Mouse (Mus musculus) heart, embryonic 16.5 days (tissue): ENCODE results near the gene Spata5. TPM values are rescaled to one million over a fixed set of nuclear protein-coding genes. Genes with fewer than 3 reads are reported as not detected.

Source experiments
- ATAC-seq: fragments of 200-750 bp; cut with Nextera tagmentation; replicated peaks from 2 replicates; pipeline ENCODE4 v1.8.0; 2017; ENCODE audit warnings: moderate number of reproducible peaks; ENCODE audit not compliant: insufficient read depth, low FRiP score; ENCODE audit errors: extremely low read depth
- H3K27ac ChIP-seq: fragments of 300-500 bp; sonication (generic); 2 replicates; pipeline ENCODE4 v1.5.1; 2014; ENCODE audit warnings: mild to moderate bottlenecking, low read length, control low read depth, moderate library complexity
- H3K27me3 ChIP-seq: fragments of 300-500 bp; sonication (generic); 2 replicates; pipeline ENCODE4 v1.6.1; 2014; ENCODE audit warnings: low read length, mixed read lengths; ENCODE audit not compliant: control insufficient read depth, insufficient read depth
- H3K36me3 ChIP-seq: fragments of 300-500 bp; sonication (generic); 2 replicates; pipeline ENCODE4 v1.6.1; 2014; ENCODE audit not compliant: control insufficient read depth, insufficient read depth
- H3K4me1 ChIP-seq: fragments of 300-500 bp; sonication (generic); 2 replicates; pipeline ENCODE4 v1.6.1; 2014; ENCODE audit warnings: low read length, mixed read lengths; ENCODE audit not compliant: control insufficient read depth, insufficient read depth
- H3K4me2 ChIP-seq: fragments of 300-500 bp; sonication (generic); 2 replicates; pipeline ENCODE4 v1.6.1; 2014; ENCODE audit warnings: low read depth, mild to moderate bottlenecking, control low read depth, low read length
- H3K4me3 ChIP-seq: fragments of 300-500 bp; sonication (generic); 2 replicates; pipeline ENCODE4 v1.5.1; 2014; ENCODE audit warnings: mild to moderate bottlenecking, control low read depth, low read length
- H3K9ac ChIP-seq: fragments of 300-500 bp; sonication (generic); 2 replicates; pipeline ENCODE4 v1.6.1; 2014; ENCODE audit warnings: low read length, control low read depth
- H3K9me3 ChIP-seq: fragments of 300-500 bp; sonication (generic); replicated peaks from 2 replicates; pipeline ENCODE4 v1.6.1; 2016; ENCODE audit warnings: low read length; ENCODE audit not compliant: control insufficient read depth
- WGBS: fragments of 180-500 bp; shearing (Covaris S2); extraction: QIAGEN DNeasy Blood & Tissue Kit; methylation state at CpG from one replicate; pipeline ENCODE4 v1.1.7; 2014; 5-methylcytosine and 5-hydroxymethylcytosine counted together
- polyA plus RNA-seq: library from polyadenylated mRNA; unstranded; fragments of >200 nt; fragmentation: Nextera tagmentation; extraction: Ambion mirVana; gene quantifications from 2 replicates; pipeline ENCODE4 v1.2.1, GENCODE M21; 2015

The Spata5 gene
- 20.8 and 22.5 TPM in 2 replicates for polyA plus RNA-seq

DNA sequence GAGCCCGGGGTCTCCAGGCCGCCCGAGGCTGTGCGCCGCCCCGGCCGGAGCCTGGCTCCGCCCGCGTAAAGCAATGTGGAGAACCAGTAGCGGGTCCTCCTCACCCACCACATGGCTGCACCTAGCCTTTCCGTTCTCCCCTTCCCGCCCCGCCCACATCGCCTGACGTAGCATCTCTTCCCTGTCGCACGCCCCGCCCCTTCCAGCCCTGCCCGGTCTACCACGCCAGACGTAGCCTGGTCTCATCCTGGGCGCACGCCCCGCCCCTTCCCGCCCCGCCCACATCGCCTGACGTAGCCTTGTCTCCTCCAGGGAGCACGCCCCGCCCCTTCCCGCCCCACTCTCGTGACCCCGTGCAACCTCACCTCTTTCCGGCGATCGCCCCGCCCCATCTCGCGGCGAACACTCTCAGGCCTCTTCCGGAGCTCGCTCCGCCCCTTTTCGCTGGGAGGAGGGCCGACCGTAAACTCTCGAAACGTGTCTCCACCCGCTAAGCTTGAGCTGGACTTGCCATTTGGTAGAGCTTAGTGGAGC lies at the start of gene Spata5:
TSS of gene Spata5 (plus strand) at position 439 of the 534 bp plus-strand sequence.
- Histone ChIP-seq H3K9ac (peak within 1 kb of the TSS; percentile 91), H3K27ac (peak within 1 kb of the TSS; percentile 97), H3K4me2 (peak within 1 kb of the TSS; percentile 96), H3K4me1 (peaks cover 18% of the 10 kb centered on the region), H3K27me3 (no peaks in the 10 kb centered on the region), H3K9me3 (no peaks in the 10 kb centered on the region), H3K36me3 (no peaks in the 10 kb centered on the region), H3K4me3 (peak within 1 kb of the TSS; percentile 96)
- ATAC-seq, result peak; percentile 95
- 1% methylated on average over 48 of the region's 50 CpGs for WGBS

DNA sequence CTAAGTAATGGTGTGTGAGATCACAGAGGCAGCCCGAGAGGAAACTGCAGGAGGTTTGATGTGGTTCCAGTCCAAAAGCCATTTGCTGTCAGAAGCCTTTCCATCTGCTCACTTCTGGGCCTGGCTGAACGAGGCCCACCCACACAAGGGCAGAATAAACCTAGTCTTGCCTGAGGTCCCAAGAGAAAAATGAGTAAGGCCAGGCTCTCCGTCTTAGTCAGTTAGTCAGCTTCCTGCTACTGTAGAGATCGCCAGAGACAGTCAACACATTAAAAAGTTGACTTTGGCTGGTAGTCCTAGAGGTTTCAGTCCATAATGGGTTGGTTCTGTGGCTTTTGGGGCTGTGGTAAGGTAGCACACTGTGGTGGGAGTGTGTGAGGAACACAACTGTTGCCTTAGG lies 49.3 kb upstream of the Spata5 start:
- H3K36me3 ChIP-seq, result no peaks in the 10 kb centered on the region
- WGBS, result 47% methylated on average over 4 of the region's 4 CpGs
- ATAC-seq, result no peak
- no peak overlapping the region for H3K27ac ChIP-seq
- no peaks in the 10 kb centered on the region for H3K27me3 ChIP-seq
- H3K4me2 ChIP-seq, result no peak overlapping the region
- peaks cover 8% of the 10 kb centered on the region for H3K4me1 ChIP-seq
- H3K9me3 ChIP-seq, result no peaks in the 10 kb centered on the region
- H3K4me3 ChIP-seq, result no peak overlapping the region
- H3K9ac ChIP-seq, result no peak overlapping the region

DNA sequence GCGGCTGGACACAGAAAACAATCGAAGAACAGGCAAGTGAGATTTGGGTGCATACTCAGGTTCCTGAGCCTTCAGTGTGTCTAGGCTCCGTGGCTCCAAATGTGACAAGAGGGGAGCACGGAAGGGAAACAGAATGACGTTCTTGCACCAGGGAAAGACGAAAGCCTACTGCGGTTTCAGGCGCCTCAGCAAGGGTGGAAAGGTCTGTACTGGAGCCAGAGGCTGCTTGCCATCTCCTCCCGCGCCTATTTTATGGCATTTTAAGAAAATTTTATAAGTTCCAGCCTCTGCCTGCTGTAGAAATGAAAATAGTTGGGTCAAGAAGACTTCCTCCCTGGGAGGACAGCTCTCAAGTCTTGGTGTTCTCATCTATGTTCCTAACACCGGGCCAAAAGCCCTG lies 46.0 kb upstream of the Spata5 start:
- H3K36me3 ChIP-seq, result no peaks in the 10 kb centered on the region
- H3K4me1 ChIP-seq, result peaks cover 4% of the 10 kb centered on the region; the same call in 1 of the 2 replicates
- no peaks in the 10 kb centered on the region for H3K27me3 ChIP-seq
- 80% methylated on average over 11 of the region's 11 CpGs for WGBS
- no peaks in the 10 kb centered on the region for H3K9me3 ChIP-seq
- no peak overlapping the region for H3K4me3 ChIP-seq
- no peak overlapping the region for H3K4me2 ChIP-seq
- H3K27ac ChIP-seq, result no peak overlapping the region
- ATAC-seq, result no peak
- H3K9ac ChIP-seq, result no peak overlapping the region

DNA sequence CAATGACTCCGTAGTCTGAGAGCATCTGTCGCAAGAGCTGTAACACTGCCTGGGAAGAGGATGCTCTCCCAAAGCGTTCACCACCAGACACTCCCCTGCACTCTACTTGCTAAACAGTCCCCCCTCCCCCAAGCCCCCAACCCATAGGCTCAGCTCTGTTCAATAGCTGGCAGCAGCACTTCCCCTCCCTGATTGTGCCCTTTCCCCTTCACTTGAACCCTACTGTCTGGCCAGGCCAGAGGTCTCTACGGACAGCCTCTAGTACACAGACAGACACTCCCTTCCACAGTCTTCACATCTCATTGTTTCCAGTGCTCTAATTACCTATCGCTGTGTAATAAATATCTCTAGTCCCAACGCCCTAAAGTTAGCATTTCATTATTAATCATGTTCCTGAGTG lies 41.8 kb upstream of the Spata5 start:
- ATAC-seq, result no peak
- no peak overlapping the region for H3K27ac ChIP-seq
- no peaks in the 10 kb centered on the region for H3K9me3 ChIP-seq
- no peaks in the 10 kb centered on the region for H3K27me3 ChIP-seq
- 77% methylated on average over 6 of the region's 6 CpGs for WGBS
- H3K4me3 ChIP-seq, result no peak overlapping the region
- H3K4me2 ChIP-seq, result no peak overlapping the region
- H3K36me3 ChIP-seq, result no peaks in the 10 kb centered on the region
- H3K4me1 ChIP-seq, result peaks cover 17% of the 10 kb centered on the region
- no peak overlapping the region for H3K9ac ChIP-seq

DNA sequence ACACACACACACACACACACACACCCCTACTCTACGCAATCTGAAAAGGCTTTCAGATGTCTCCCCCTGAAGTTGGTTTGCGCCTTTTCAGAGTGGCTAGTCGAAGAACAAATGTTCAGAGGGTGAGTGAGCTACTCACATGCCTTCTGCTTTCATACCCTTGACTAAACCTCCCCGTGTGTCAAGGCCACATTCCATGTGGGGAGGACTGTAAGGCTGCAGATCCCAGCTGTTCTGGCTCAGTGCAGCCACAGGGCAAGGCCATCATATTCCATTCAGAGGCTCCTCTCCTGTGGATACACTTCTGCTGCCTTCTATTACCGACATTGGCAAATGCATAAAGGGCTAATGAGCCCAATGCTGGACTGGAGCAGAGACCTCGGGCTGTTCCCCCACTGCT lies 41.3 kb upstream of the Spata5 start:
- 64% methylated on average over 6 of the region's 6 CpGs for WGBS
- H3K27ac ChIP-seq, result peak overlapping the region; percentile 10; the same call in 1 of the 2 replicates
- H3K4me2 ChIP-seq, result no peak overlapping the region
- ATAC-seq, result no peak
- no peak overlapping the region for H3K9ac ChIP-seq
- no peaks in the 10 kb centered on the region for H3K27me3 ChIP-seq
- no peak overlapping the region for H3K4me3 ChIP-seq
- no peaks in the 10 kb centered on the region for H3K9me3 ChIP-seq
- H3K36me3 ChIP-seq, result no peaks in the 10 kb centered on the region
- H3K4me1 ChIP-seq, result peaks cover 22% of the 10 kb centered on the region

DNA sequence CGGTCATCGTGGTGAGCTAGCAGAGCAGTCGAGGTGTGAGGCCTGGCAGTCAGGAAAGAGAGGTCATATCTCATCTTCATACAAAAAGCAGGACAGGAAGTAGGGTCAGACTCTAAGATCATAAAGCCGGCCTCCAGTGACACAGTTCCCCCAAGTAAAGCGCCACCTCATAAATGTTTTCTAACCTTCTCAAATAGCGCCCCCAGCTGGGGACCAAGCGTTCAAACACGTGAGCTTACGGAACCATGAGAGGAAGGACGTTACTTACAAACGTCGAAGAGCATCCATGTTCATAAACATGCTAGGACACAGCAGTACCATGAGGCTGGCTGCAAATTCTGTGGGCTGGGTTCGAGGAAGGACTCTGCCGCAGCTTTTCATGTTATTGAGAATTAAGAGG lies 40.5 kb upstream of the Spata5 start:
- 76% methylated on average over 14 of the region's 14 CpGs for WGBS
- H3K9me3 ChIP-seq, result no peaks in the 10 kb centered on the region

DNA sequence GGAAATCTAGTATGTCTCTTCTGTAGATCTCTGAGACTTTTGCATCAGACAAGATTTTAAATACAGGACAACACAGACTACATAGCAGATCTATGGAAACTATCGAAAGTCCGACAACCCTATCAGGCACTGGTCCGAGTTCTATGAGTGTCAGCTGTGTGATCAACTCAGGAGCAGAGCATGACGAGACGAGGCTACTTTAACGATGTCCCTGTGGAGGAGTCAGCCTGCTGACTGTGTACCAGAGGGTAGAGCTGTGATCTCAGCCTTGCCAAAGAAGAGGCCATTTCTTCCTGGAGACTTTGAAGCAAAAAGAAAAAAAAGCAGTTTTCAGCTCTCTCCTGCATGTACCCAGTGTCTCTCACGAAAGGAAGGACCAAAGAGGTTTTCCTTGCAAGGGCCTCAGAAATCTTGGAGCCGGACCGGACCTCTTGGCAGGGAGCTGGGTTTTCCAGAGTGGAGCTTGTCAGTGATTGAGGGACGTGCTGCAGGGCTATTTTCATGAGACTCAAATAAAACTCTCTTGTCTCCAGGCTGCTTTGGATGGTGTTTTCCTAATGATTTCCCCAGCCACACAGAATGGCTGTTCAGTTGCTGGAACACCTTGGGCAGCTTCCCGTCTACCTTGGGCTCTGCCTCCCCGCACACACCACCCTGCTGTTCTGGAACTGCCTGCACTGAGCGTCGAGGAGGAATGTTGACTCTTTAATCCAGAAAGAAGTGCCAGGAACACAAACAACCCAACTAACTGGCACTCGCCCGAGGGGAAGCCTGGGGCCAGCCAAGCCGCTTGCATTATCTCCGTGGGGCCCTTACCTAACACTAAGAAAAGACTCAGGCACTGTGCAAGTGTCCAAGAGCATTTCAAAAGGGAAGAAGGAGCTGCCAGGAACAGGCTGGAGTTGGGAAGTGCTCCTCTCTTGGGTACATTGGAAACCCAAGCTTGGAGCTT lies 39.5 kb upstream of the Spata5 start:
- H3K9ac ChIP-seq, result peak overlapping the region; percentile 1; the same call in 1 of the 2 replicates
- H3K4me2 ChIP-seq, result 0 out of 2 replicates have a peak overlapping the region, but pooled peaks have one; percentile 1
- peak overlapping the region; percentile 69 for H3K27ac ChIP-seq
- no peaks in the 10 kb centered on the region for H3K27me3 ChIP-seq
- H3K9me3 ChIP-seq, result no peaks in the 10 kb centered on the region
- H3K4me3 ChIP-seq, result no peak overlapping the region
- peak; percentile 65 for ATAC-seq
- H3K4me1 ChIP-seq, result peaks cover 24% of the 10 kb centered on the region
- WGBS, result 46% methylated on average over 18 of the region's 18 CpGs
- no peaks in the 10 kb centered on the region for H3K36me3 ChIP-seq

More for the DNA sequence above, 40.5 kb upstream of the Spata5 start:
- H3K36me3 ChIP-seq, result no peaks in the 10 kb centered on the region
- no peak overlapping the region for H3K4me3 ChIP-seq
- H3K4me2 ChIP-seq, result no peak overlapping the region
- no peak overlapping the region for H3K27ac ChIP-seq
- H3K27me3 ChIP-seq, result no peaks in the 10 kb centered on the region
- no peak overlapping the region for H3K9ac ChIP-seq
- H3K4me1 ChIP-seq, result peaks cover 24% of the 10 kb centered on the region
- ATAC-seq, result no peak

DNA sequence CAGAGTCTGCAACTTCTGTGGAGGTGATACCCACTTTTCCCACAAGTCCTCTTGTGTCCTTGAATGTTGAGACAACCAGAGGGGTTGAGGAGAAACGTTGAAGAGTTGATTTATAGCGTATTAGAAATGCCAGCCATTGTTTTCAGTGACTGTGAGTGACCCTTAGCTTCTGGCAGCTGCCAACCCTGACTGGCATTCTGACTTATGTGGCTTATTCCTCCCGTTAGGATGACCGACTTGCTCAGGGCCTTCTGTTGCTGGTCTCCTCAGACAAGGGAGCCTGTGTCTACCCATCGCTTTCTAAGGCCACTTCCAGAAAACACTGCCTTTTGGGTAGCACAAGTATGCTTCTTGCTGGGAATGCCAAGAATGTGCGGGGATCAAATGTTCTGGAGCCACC lies 38.2 kb upstream of the Spata5 start:
- no peak for ATAC-seq
- Histone ChIP-seq H3K9ac (no peak overlapping the region), H3K27ac (no peak overlapping the region), H3K4me1 (peaks cover 24% of the 10 kb centered on the region), H3K36me3 (no peaks in the 10 kb centered on the region), H3K27me3 (no peaks in the 10 kb centered on the region), H3K4me3 (no peak overlapping the region), H3K4me2 (no peak overlapping the region), H3K9me3 (no peaks in the 10 kb centered on the region)
- 71% methylated on average over 6 of the region's 6 CpGs for WGBS
